Mouse (Mus musculus) heart, embryonic 10.5 days (tissue): Measurements from ENCODE around the gene Sox6. TPM values are rescaled to one million over a fixed set of nuclear protein-coding genes. Genes with fewer than 3 reads are reported as not detected.

Experiments
- DNase-seq: peaks from one replicate; pipeline ENCODE4 v3.0.0-alpha.2; 2017; ENCODE audit warnings: low spot score
- H3K27ac ChIP-seq: fragments of 300-500 bp; sonication (generic); 2 replicates; pipeline ENCODE4 v1.5.1; 2016; ENCODE audit warnings: mild to moderate bottlenecking
- H3K27me3 ChIP-seq: fragments of 300-500 bp; sonication (generic); 2 replicates; pipeline ENCODE4 v1.6.1; 2016; ENCODE audit warnings: mild to moderate bottlenecking; ENCODE audit not compliant: poor library complexity, insufficient read depth, severe bottlenecking
- H3K36me3 ChIP-seq: fragments of 300-500 bp; sonication (generic); 2 replicates; pipeline ENCODE4 v1.6.1; 2016; ENCODE audit warnings: mild to moderate bottlenecking, moderate library complexity
- H3K4me1 ChIP-seq: fragments of 300-500 bp; sonication (generic); 2 replicates; pipeline ENCODE4 v1.6.1; 2016; ENCODE audit warnings: mild to moderate bottlenecking
- H3K4me3 ChIP-seq: fragments of 300-500 bp; sonication (generic); 2 replicates; pipeline ENCODE4 v1.5.1; 2016; ENCODE audit warnings: mild to moderate bottlenecking, moderate library complexity
- H3K9me3 ChIP-seq: fragments of 300-500 bp; sonication (generic); 2 replicates; pipeline ENCODE4 v1.6.1; 2016; ENCODE audit warnings: mild to moderate bottlenecking, moderate library complexity
- WGBS: fragments of 180-500 bp; shearing (Covaris S2); methylation state at CpG from one replicate; pipeline ENCODE4 v1.1.7; 2016; 5-methylcytosine and 5-hydroxymethylcytosine counted together
- polyA plus RNA-seq: library from polyadenylated mRNA; unstranded; fragments of >200 nt; fragmentation: Nextera tagmentation; extraction: Ambion mirVana; gene quantifications from 2 replicates; pipeline ENCODE4 v1.2.1, GENCODE M21; 2016

Sox6 gene
- polyA plus RNA-seq, 1 experiment from 2014 or later = 30.9 TPM

GRCm38 (mm10) chr7:115830938-115831873 lies 207.4 kb downstream of the Sox6 start:
- Histone ChIP-seq H3K36me3 (no peaks in the 10 kb centered on the region), H3K9me3 (no peaks in the 10 kb centered on the region), H3K4me1 (peaks cover 58% of the 10 kb centered on the region), H3K4me3 (no peak overlapping the region), H3K27ac (no peak overlapping the region), H3K27me3 (no peaks in the 10 kb centered on the region)
- DNase-seq = no peak
- WGBS = 54% methylated on average over 11 of the region's 11 CpGs

- H3K27me3 ChIP-seq = no peaks in the 10 kb centered on the region
- 63% methylated on average over 10 of the region's 10 CpGs for WGBS
- H3K4me3 ChIP-seq = no peak overlapping the region
- H3K9me3 ChIP-seq = no peaks in the 10 kb centered on the region
- H3K36me3 ChIP-seq = no peaks in the 10 kb centered on the region
- no peak overlapping the region for H3K27ac ChIP-seq
- peaks cover 66% of the 10 kb centered on the region for H3K4me1 ChIP-seq
- DNase-seq = no peak
Measured at GRCm38 (mm10) chr7:115830366-115830765, 208.2 kb downstream of the Sox6 start.

GRCm38 (mm10) chr7:115829756-115830155 lies 208.8 kb downstream of the Sox6 start:
- H3K36me3 ChIP-seq = no peaks in the 10 kb centered on the region
- no peak for DNase-seq
- H3K27ac ChIP-seq = peak overlapping the region; percentile 69; the same call in 1 of the 2 replicates
- peaks cover 72% of the 10 kb centered on the region for H3K4me1 ChIP-seq
- H3K4me3 ChIP-seq = no peak overlapping the region
- H3K9me3 ChIP-seq = no peaks in the 10 kb centered on the region
- H3K27me3 ChIP-seq = no peaks in the 10 kb centered on the region
- WGBS = 41% methylated on average over 4 of the region's 4 CpGs

DNA sequence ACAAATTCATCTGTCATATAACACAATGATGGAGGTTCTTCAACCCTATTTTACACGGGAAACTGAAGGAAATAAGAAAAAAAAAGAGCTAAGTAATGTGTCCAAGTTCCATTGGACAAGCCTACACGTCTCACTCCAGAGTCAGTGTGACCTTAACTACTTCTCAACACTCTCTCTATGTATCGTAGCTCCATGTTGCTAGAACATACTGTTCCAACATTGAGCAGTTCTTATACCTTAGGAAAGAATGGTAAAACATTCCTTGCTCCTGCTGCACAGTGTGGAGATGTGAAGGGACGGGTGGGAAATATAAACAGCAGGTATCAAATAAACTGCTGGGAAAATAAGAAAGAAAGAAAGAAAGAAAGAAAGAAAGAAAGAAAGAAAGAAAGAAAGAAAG lies 209.3 kb downstream of the Sox6 start:
- no peaks in the 10 kb centered on the region for H3K9me3 ChIP-seq
- no peak overlapping the region for H3K27ac ChIP-seq
- no peaks in the 10 kb centered on the region for H3K27me3 ChIP-seq
- no peak overlapping the region for H3K4me3 ChIP-seq
- no peak for DNase-seq
- 77% methylated on average over 4 of the region's 4 CpGs for WGBS
- H3K4me1 ChIP-seq = peaks cover 76% of the 10 kb centered on the region
- H3K36me3 ChIP-seq = no peaks in the 10 kb centered on the region

GRCm38 (mm10) chr7:115825295-115825694 lies 213.3 kb downstream of the Sox6 start:
- no peak overlapping the region for H3K4me3 ChIP-seq
- no peaks in the 10 kb centered on the region for H3K27me3 ChIP-seq
- 68% methylated on average over 3 of the region's 3 CpGs for WGBS
- no peaks in the 10 kb centered on the region for H3K9me3 ChIP-seq
- peaks cover 57% of the 10 kb centered on the region for H3K4me1 ChIP-seq
- DNase-seq = no peak
- no peak overlapping the region for H3K27ac ChIP-seq
- H3K36me3 ChIP-seq = no peaks in the 10 kb centered on the region

DNA sequence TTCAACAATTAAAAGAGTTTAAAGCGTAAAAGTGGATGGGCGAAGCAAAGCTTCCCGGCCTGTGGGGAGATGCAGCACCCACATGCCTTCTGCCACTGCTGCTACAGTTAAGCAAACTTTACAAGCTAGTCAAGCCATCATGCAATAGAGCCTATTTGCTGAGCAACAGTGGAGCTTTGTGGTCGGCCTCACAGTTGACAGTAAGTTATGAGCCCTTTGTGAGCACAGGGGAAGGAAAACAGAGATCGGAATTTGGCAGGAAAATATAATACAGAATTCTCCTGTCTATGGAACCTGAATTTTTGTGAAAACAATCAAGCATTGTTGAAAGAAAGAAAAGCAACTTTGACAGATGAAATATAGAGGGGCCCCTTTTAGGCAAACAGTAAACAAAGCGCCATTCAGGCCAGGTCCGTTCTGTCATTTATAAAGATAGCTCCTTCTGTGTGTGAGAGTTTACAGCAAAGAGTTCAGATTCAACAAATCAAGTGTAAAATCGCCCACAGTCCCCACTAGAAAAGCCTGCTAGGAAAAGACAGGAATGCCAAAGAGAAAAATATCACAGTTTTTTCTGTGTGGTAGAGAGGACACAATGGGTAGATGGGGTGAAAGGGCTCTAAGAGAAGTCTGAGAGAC lies 213.9 kb downstream of the Sox6 start:
- Histone ChIP-seq H3K27me3 (no peaks in the 10 kb centered on the region), H3K4me1 (peaks cover 51% of the 10 kb centered on the region), H3K27ac (peak overlapping the region; percentile 38; the same call in 1 of the 2 replicates), H3K36me3 (no peaks in the 10 kb centered on the region), H3K9me3 (no peaks in the 10 kb centered on the region), H3K4me3 (no peak overlapping the region)
- DNase-seq = no peak
- 68% methylated on average over 8 of the region's 8 CpGs for WGBS

DNA sequence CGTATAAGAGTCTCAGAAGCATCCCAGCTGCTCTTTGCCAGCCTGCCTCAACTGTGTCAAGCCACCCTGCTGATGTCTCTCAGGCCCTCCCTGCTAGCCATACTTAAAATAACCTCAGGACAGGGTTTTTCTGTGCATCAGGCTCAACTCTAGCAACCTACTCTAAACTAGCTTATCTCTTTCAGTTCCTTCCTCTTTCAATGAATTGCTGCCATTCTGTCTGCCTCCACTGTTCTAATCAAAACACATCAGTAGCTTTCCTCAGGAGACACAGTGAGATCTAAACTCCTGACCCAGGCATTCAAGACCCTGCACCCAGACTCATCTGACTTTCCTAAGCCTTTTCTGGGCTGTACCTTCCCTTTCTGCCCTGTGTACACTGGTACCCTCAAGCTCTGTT lies 219.5 kb downstream of the Sox6 start:
- Histone ChIP-seq H3K4me1 (peaks cover 9% of the 10 kb centered on the region), H3K27ac (peak overlapping the region; percentile 59; the same call in 1 of the 2 replicates), H3K4me3 (no peak overlapping the region), H3K27me3 (no peaks in the 10 kb centered on the region), H3K9me3 (no peaks in the 10 kb centered on the region), H3K36me3 (no peaks in the 10 kb centered on the region)
- no peak for DNase-seq
- 25% methylated on average over 1 of the region's 1 CpGs for WGBS

GRCm38 (mm10) chr7:115803256-115803655 lies 235.3 kb downstream of the Sox6 start:
- 60% methylated on average over 3 of the region's 3 CpGs for WGBS
- no peaks in the 10 kb centered on the region for H3K9me3 ChIP-seq
- DNase-seq = no peak
- no peaks in the 10 kb centered on the region for H3K36me3 ChIP-seq
- no peak overlapping the region for H3K4me3 ChIP-seq
- H3K27me3 ChIP-seq = no peaks in the 10 kb centered on the region
- no peak overlapping the region for H3K27ac ChIP-seq
- H3K4me1 ChIP-seq = 0 out of 2 replicates have a peak, but pooled peaks cover 3% of the 10 kb centered on the region

GRCm38 (mm10) chr7:115794139-115794858 lies 244.3 kb downstream of the Sox6 start:
- H3K27ac ChIP-seq = no peak overlapping the region
- no peaks in the 10 kb centered on the region for H3K4me1 ChIP-seq
- H3K4me3 ChIP-seq = no peak overlapping the region
- H3K27me3 ChIP-seq = no peaks in the 10 kb centered on the region
- 83% methylated on average over 4 of the region's 4 CpGs for whole genome bisulfite sequencing
- no peak for DNase-seq
- no peaks in the 10 kb centered on the region for H3K36me3 ChIP-seq
- no peaks in the 10 kb centered on the region for H3K9me3 ChIP-seq

- Histone ChIP-seq H3K27me3 (no peaks in the 10 kb centered on the region), H3K9me3 (no peaks in the 10 kb centered on the region), H3K36me3 (no peaks in the 10 kb centered on the region), H3K4me3 (no peak overlapping the region), H3K27ac (no peak overlapping the region), H3K4me1 (no peaks in the 10 kb centered on the region)
- no peak for DNase-seq
- 58% methylated on average over 2 of the region's 2 CpGs for WGBS
Measured at GRCm38 (mm10) chr7:115792841-115793240, 245.8 kb downstream of the Sox6 start.

DNA sequence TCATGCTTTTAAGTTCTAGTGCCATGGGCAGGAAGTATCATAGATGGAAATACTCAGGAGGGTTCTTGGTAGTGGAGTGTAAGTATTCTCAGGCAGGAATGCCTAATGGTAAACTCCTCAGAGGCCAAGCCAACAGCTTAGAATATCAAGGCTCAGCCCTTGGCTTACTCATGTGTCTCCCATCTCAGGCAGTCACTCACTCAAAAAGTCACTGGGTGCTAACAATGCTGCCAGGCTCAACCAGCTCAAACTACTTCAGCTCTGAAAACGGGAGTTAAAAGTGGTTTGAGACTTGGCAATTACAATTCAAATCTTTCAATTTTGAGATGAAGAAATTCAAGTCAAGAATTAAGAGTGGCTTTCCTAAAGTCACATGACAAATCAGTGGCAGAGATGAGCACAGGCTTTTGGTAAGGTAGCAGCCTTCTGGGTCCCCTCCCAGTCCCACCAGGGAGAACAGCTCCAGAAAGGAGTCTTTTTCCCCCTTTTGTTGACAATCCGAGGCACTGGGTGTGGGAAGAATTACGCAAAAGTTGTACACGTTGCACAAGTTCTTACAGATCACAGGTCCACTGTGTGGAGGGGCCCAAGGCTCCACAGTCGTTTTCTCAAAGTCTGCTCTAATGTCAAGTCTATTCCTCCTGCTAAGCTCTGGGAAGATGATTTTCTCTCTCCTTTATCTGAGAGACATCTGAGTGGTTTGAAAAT lies 249.3 kb downstream of the Sox6 start:
- Histone ChIP-seq H3K36me3 (no peaks in the 10 kb centered on the region), H3K4me1 (peaks cover 9% of the 10 kb centered on the region), H3K27me3 (no peaks in the 10 kb centered on the region), H3K9me3 (no peaks in the 10 kb centered on the region), H3K4me3 (no peak overlapping the region), H3K27ac (no peak overlapping the region)
- DNase-seq = no peak
- WGBS = 79% methylated on average over 5 of the region's 5 CpGs
